Mouse (Mus musculus) bone marrow macrophage, adult 2 months (primary cell): ENCODE results near the gene Crip1.

ENCODE experiments used
- CTCF ChIP-seq: IDR thresholded peaks from 2 replicates; pipeline ENCODE4 v1.5.1; 2012; ENCODE audit warnings: low read depth, mild to moderate bottlenecking, low read length, moderate library complexity
- POLR2A ChIP-seq: IDR thresholded peaks from 2 replicates; pipeline ENCODE4 v1.6.1; 2012; ENCODE audit warnings: mild to moderate bottlenecking, low read depth, low read length, borderline replicate concordance

DNA sequence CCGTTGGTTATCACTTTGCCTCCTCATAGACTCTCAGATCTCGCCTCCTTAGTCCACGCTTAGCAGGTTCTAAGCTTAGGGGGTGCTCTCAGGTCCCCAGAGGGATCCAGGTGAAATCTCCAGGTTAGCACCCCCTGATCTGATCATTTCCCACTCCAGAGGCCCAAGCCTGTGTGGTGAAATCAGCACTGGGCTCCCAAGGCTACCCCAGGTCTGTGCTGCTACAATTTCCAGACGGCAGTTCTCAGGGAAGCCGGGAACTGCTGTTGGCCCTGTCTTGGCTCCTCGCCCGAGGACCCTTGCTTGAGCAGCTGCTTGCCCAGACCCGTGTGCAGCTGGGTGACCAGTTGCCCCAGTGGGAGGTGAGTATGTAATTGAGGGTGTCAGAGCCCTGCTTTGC is 10.9 kb downstream of the Crip1 start:
- TF ChIP-seq CTCF (no peak), POLR2A (no peak)
